Mouse (Mus musculus): ENCODE data around the gene Ifne.

- no peak for TF ChIP-seq CTCF (IDR thresholded peaks at IDR 0.05; ENCODE audit: insufficient read depth, low read depth, low read length)
- no peak for TF ChIP-seq POLR2A (IDR thresholded peaks at IDR 0.05; ENCODE audit: insufficient read depth, low read depth, low read length)
Measured at GRCm38 (mm10) chr4:88925456-88925855, 45.5 kb upstream of the Ifne start.

All from olfactory bulb, adult 2 months (tissue).